Mouse (Mus musculus) bone marrow, adult 2 months (tissue): ENCODE results near the gene Sema4c. TPM values are rescaled to one million over a fixed set of nuclear protein-coding genes. Genes with fewer than 3 reads are reported as not detected.

Experiments used
- H3K27ac ChIP-seq: fragments of 200-500 bp; 2 replicates; pipeline ENCODE4 v1.5.1; 2012; ENCODE audit warnings: low read depth, mild to moderate bottlenecking, control low read depth, inconsistent platforms, low read length; ENCODE audit not compliant: control insufficient read depth, poor library complexity, insufficient read depth
- H3K4me1 ChIP-seq: fragments of 200-500 bp; 2 replicates; pipeline ENCODE4 v1.6.1; 2011; ENCODE audit warnings: low read length; ENCODE audit not compliant: control insufficient read depth, insufficient read depth
- H3K4me3 ChIP-seq: fragments of 200-500 bp; replicated peaks from 2 replicates; pipeline ENCODE3; 2011; ENCODE audit warnings: mild to moderate bottlenecking, low read depth, low read length, control low read depth; ENCODE audit not compliant: control insufficient read depth
- CTCF ChIP-seq: fragments of 200-500 bp; IDR thresholded peaks from 2 replicates; pipeline ENCODE4 v1.5.1; 2011; ENCODE audit warnings: low read length, control low read depth; ENCODE audit not compliant: control insufficient read depth, insufficient read depth
- POLR2A ChIP-seq: fragments of 200-500 bp; IDR thresholded peaks from 2 replicates; pipeline ENCODE4 v1.6.1; 2011; ENCODE audit warnings: low read depth, mild to moderate bottlenecking, control low read depth, low read length, borderline replicate concordance; ENCODE audit not compliant: control insufficient read depth
- WGBS: fragments of 180-500 bp; shearing (Covaris S2); methylation state at CpG from one replicate; pipeline ENCODE4 v1.1.7; 2018; 5-methylcytosine and 5-hydroxymethylcytosine counted together
- polyA plus RNA-seq: library from polyadenylated mRNA; stranded (reverse); fragments of >200 nt; gene quantifications from 2 replicates; pipeline ENCODE4 v1.2.4, GENCODE M21; 2011; ENCODE audit warnings: low replicate concordance; ENCODE audit not compliant: missing spikeins, insufficient read depth, insufficient read length

Gene Sema4c
- 2.4 and 4.8 TPM in 2 replicates for polyA plus RNA-seq

GRCm38 (mm10) chr1:36558031-36558993, at the start of gene Sema4c:
Gene Sema4c (minus strand): TSS chr1:36558349.
- Histone ChIP-seq H3K27ac (peak within 1 kb of the TSS; percentile 40; the same call in 1 of the 2 replicates), H3K4me1 (no peaks in the 10 kb centered on the region), H3K4me3 (peak within 1 kb of the TSS; percentile 64)
- 3% methylated on average over 69 of the region's 69 CpGs for WGBS
- TF ChIP-seq CTCF = no peak
- TF ChIP-seq POLR2A = no peak

- H3K4me3 ChIP-seq = no peak overlapping the region
- TF ChIP-seq POLR2A = no peak
- no peak overlapping the region for H3K27ac ChIP-seq
- 77% methylated on average over 7 of the region's 7 CpGs for WGBS
- peaks cover 4% of the 10 kb centered on the region for H3K4me1 ChIP-seq
Observed at GRCm38 (mm10) chr1:36606951-36607350, 48.8 kb upstream of the Sema4c start.

- no peak for TF ChIP-seq CTCF
- TF ChIP-seq POLR2A = no peak
- WGBS = 45% methylated on average over 12 of the region's 12 CpGs
- Histone ChIP-seq H3K4me1 (peaks cover 4% of the 10 kb centered on the region), H3K4me3 (no peak overlapping the region), H3K27ac (no peak overlapping the region)
Observed at GRCm38 (mm10) chr1:36604254-36605156, 46.4 kb upstream of the Sema4c start.

GRCm38 (mm10) chr1:36603361-36603760, 45.2 kb upstream of the Sema4c start:
- Histone ChIP-seq H3K27ac (no peak overlapping the region), H3K4me3 (no peak overlapping the region), H3K4me1 (peaks cover 4% of the 10 kb centered on the region)
- TF ChIP-seq POLR2A (no peak), CTCF (no peak)
- WGBS = 31% methylated on average over 9 of the region's 9 CpGs

GRCm38 (mm10) chr1:36602271-36602670, 44.1 kb upstream of the Sema4c start:
- WGBS = 54% methylated on average over 4 of the region's 4 CpGs
- TF ChIP-seq POLR2A (no peak), CTCF (no peak)
- Histone ChIP-seq H3K4me3 (no peak overlapping the region), H3K4me1 (peaks cover 4% of the 10 kb centered on the region), H3K27ac (no peak overlapping the region)

GRCm38 (mm10) chr1:36598411-36598810, 40.3 kb upstream of the Sema4c start:
- TF ChIP-seq POLR2A (no peak), CTCF (no peak)
- H3K27ac ChIP-seq = no peak overlapping the region
- H3K4me3 ChIP-seq = no peak overlapping the region
- 60% methylated on average over 2 of the region's 2 CpGs for WGBS
- no peaks in the 10 kb centered on the region for H3K4me1 ChIP-seq

GRCm38 (mm10) chr1:36596114-36596513, 38.0 kb upstream of the Sema4c start:
- peaks cover 2% of the 10 kb centered on the region; the same call in 1 of the 2 replicates for H3K4me1 ChIP-seq
- no peak overlapping the region for H3K4me3 ChIP-seq
- no peak overlapping the region for H3K27ac ChIP-seq
- WGBS = 59% methylated on average over 4 of the region's 4 CpGs
- TF ChIP-seq POLR2A (no peak), CTCF (no peak)

- H3K27ac ChIP-seq = no peak overlapping the region
- no peak for TF ChIP-seq CTCF
- no peak for TF ChIP-seq POLR2A
- WGBS = 81% methylated on average over 10 of the region's 10 CpGs
Observed at GRCm38 (mm10) chr1:36595167-36595931, 37.2 kb upstream of the Sema4c start.

More at GRCm38 (mm10) chr1:36595167-36595931, 37.2 kb upstream of the Sema4c start:
- H3K4me1 ChIP-seq = peaks cover 2% of the 10 kb centered on the region; the same call in 1 of the 2 replicates
- H3K4me3 ChIP-seq = no peak overlapping the region
